Mouse (Mus musculus) right cerebral cortex, postnatal 10 days (tissue): ENCODE results near the gene Fam155a.

Source experiments
- DNase-seq, 2 experiments: peaks; one replicate each; pipeline ENCODE4 v3.0.0; 2021; ENCODE audit warnings: low spot score in 2 of 2

The Fam155a gene

GRCm38 (mm10) chr8:9770999-9771605 is at the start of gene Fam155a:
TSS of gene Fam155a (minus strand) at chr8:9771161.
- peak; percentile 69 to 70 for DNase-seq

GRCm38 (mm10) chr8:9813273-9813946 is 42.4 kb upstream of the Fam155a start:
- DNase-seq, result no peak

- DNase-seq, result no peak
These were observed 40.1 kb upstream of the Fam155a start for GRCm38 (mm10) chr8:9810955-9811530.

GRCm38 (mm10) chr8:9808596-9808995 is 37.6 kb upstream of the Fam155a start:
- no peak for DNase-seq

- no peak for DNase-seq
These were observed 34.7 kb upstream of the Fam155a start for GRCm38 (mm10) chr8:9805676-9806075.

- DNase-seq, result peak in 1 of 2 experiments; percentile 43
These were observed 29.4 kb upstream of the Fam155a start for GRCm38 (mm10) chr8:9800346-9800745.

- DNase-seq, result no peak
These were observed 29.0 kb upstream of the Fam155a start for GRCm38 (mm10) chr8:9799923-9800322.

- peak in 1 of 2 experiments; percentile 38 for DNase-seq
These were observed 26.6 kb upstream of the Fam155a start for GRCm38 (mm10) chr8:9797514-9797913.

GRCm38 (mm10) chr8:9795724-9796123 is 24.8 kb upstream of the Fam155a start:
- DNase-seq, result peak in 1 of 2 experiments; percentile 31

- no peak for DNase-seq
These were observed 22.4 kb upstream of the Fam155a start for GRCm38 (mm10) chr8:9793351-9793750.

- no peak for DNase-seq
These were observed 9.4 kb upstream of the Fam155a start for GRCm38 (mm10) chr8:9780332-9780731.

GRCm38 (mm10) chr8:9778148-9778547 is 7.2 kb upstream of the Fam155a start:
- no peak for DNase-seq

- DNase-seq, result no peak
These were observed 5.9 kb upstream of the Fam155a start for GRCm38 (mm10) chr8:9776818-9777217.

GRCm38 (mm10) chr8:9772519-9772840 is 1.5 kb upstream of the Fam155a start:
- peak; percentile 73 to 78 for DNase-seq

- DNase-seq, result peak; percentile 71 to 77
These were observed 901 bp upstream of the Fam155a start for GRCm38 (mm10) chr8:9771606-9772518.

GRCm38 (mm10) chr8:9770261-9770998 is 531 bp downstream of the Fam155a start:
- DNase-seq, result peak; percentile 64 to 67

GRCm38 (mm10) chr8:9769061-9769460 is 1.9 kb downstream of the Fam155a start:
- DNase-seq, result peak in 1 of 2 experiments; percentile 44

- DNase-seq, result no peak
These were observed 35.8 kb downstream of the Fam155a start for GRCm38 (mm10) chr8:9735169-9735568.

- no peak for DNase-seq
These were observed 61.2 kb downstream of the Fam155a start for GRCm38 (mm10) chr8:9709791-9710190.

- DNase-seq, result peak; percentile 54 to 68
These were observed 63.5 kb downstream of the Fam155a start for GRCm38 (mm10) chr8:9707433-9707832.

GRCm38 (mm10) chr8:9694794-9695193 is 76.2 kb downstream of the Fam155a start:
- peak in 1 of 2 experiments; percentile 56 for DNase-seq
